Mouse (Mus musculus) embryonic fibroblast, embryonic 13.5 days (primary cell): ENCODE results near the gene Oprm1.

Experiments
- CTCF ChIP-seq: IDR thresholded peaks from 2 replicates; pipeline ENCODE4 v1.5.1; 2011; ENCODE audit warnings: mild to moderate bottlenecking, control low read depth, low read length, moderate library complexity, borderline replicate concordance; ENCODE audit not compliant: insufficient read depth
- POLR2A ChIP-seq: IDR thresholded peaks from 2 replicates; pipeline ENCODE4 v1.6.1; 2011; ENCODE audit warnings: low read depth, mild to moderate bottlenecking, control low read depth, low read length, moderate library complexity

DNA sequence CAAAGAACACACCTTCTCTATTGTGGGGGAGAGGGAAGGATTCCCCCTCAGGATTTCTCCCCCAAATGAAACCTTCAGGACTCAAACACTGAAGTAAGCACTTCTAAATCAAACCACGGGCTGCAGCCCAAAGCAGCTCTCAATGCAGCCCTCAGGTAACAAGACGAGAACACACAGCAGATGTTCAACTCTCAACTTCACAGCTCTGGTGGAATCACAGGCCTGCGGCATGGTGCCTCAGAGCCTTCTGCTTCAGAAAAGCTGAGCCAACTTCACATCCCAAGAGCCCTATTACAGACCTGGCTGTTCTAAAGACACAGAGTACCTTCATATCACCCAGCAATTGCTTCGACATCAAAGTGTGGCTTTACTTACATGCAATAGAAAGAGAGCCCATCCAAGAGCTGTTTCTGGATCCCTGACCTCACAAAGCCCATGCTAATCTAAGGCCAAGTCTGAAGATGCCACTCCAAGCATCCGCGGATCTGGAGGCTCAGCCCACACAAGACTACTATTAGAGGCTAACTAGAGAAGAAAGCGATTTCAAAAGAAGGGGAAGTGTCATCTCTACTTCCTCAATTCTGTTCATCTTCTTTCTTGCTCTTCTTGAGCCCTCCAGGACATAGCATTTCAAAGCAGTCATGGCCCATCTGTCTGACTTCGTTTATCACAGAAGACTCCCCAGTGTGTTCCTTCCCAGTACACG lies 305.6 kb downstream of the Oprm1 start:
- TF ChIP-seq POLR2A (no peak), CTCF (no peak)
